ENCODE assay signal across 8 mouse cellular contexts in genomic region chr11:60105593-60106542, GRCm38 (mm10). TPM values are rescaled to one million over a fixed set of nuclear protein-coding genes. Genes with fewer than 3 reads are reported as not detected.
A peak's percentile ranks its signal among the peaks of the same experiment; 100 is the strongest.
DNase-seq lines count a peak whose midpoint lies in the region; ATAC-seq and TF ChIP-seq lines count a peak whose summit lies in the region.

No protein-coding gene starts in this region.

- DNase-seq in Patski (ENCODE audit: low read depth, low spot score): no peak
- DNase-seq in cerebellum, adult 9-11 months: peak; percentile 74
- DNase-seq in frontal cortex, postnatal 36 days (ENCODE audit: low spot score in 2 of 2): peak; percentile 54 to 67
- DNase-seq in hindbrain, embryonic 14.5 days (ENCODE audit: low spot score): peak; percentile 58
- DNase-seq in left cerebral cortex, adult 2 months (ENCODE audit: extremely low spot score in 1 of 2, low spot score in 2 of 2): peak; percentile 56 to 71
- peak; percentile 78 to 83 for DNase-seq in lung, postnatal 4 days
- DNase-seq in retina, embryonic 14.5 days (ENCODE audit: low spot score): peak; percentile 64
- DNase-seq in thymus, postnatal 25 days: peak; percentile 77

- H3K36me3 ChIP-seq in hindbrain, embryonic 14.5 days (replicated peaks; ENCODE audit: control insufficient read depth, insufficient read depth): no peaks in the 10 kb centered on the region

- intact Hi-C loops in left cerebral cortex, adult 2 months (cut with DNase I): loop anchor here (1.0 to 5.0 kb wide), 4 partner anchors 35 to 311 kb away; partner anchors contain the start of genes Atpaf2 and Gid4

- in situ Hi-C loops in Patski (cut with MboI; ENCODE audit: low pct_unique_long_range_greater_than_20kb): loop anchor here (5.0 kb wide), 1 partner anchor 36 kb away; no protein-coding TSS in a partner anchor

- H3K4me3 ChIP-seq in hindbrain, embryonic 14.5 days (replicated peaks; ENCODE audit: low read length): peak overlapping the region; percentile 93
- peak overlapping the region; percentile 90 for H3K4me3 ChIP-seq in left cerebral cortex, adult 2 months

- H3K4me1 ChIP-seq in hindbrain, embryonic 14.5 days (replicated peaks; ENCODE audit: control insufficient read depth, insufficient read depth, low read length): peaks cover 40% of the 10 kb centered on the region

- WGBS in hindbrain, embryonic 14.5 days: under 1% methylated on average over 88 of the region's 88 CpGs

- POLR2A ChIA-PET in Patski (lab: Charles Lee): interaction anchor here (0.7 to 2.4 kb wide), 16 partner anchors 9 to 205 kb away, joined by 3 to 15 read pairs (median 4); no protein-coding TSS in a partner anchor

- no peaks in the 10 kb centered on the region for H3K27me3 ChIP-seq in Patski
- no peaks in the 10 kb centered on the region for H3K27me3 ChIP-seq in hindbrain, embryonic 14.5 days (ENCODE audit: control insufficient read depth, insufficient read depth, low read length)

- TF ChIP-seq CTCF in Patski (IDR thresholded peaks at IDR 0.05): no peak
- TF ChIP-seq CTCF in left cerebral cortex, adult 2 months (IDR thresholded peaks at IDR 0.05): no peak

- CTCF ChIA-PET in Patski (lab: Charles Lee): interaction anchor here (0.9 to 2.2 kb wide), 6 partner anchors 36 to 306 kb away, joined by 3 to 8 read pairs (median 3); partner anchors contain the start of gene Tom1l2

- ATAC-seq in Patski: peak; percentile 19
- ATAC-seq in hindbrain, embryonic 14.5 days (ENCODE audit: low FRiP score): peak; percentile 54

- peak overlapping the region; percentile 99 for H3K9ac ChIP-seq in hindbrain, embryonic 14.5 days

- no peaks in the 10 kb centered on the region for H3K9me3 ChIP-seq in hindbrain, embryonic 14.5 days (ENCODE audit: control insufficient read depth, low read length)

- peak overlapping the region; percentile 78 for H3K4me2 ChIP-seq in hindbrain, embryonic 14.5 days (replicated peaks)

- peak overlapping the region; percentile 97 for H3K27ac ChIP-seq in hindbrain, embryonic 14.5 days
- H3K27ac ChIP-seq in left cerebral cortex, adult 2 months: peak overlapping the region; percentile 99

RNA-seq across cellular contexts. Expression of gene Rai1, which starts 1.1 kb away (rescaled TPM):
- 40.3 TPM for polyA plus RNA-seq in Patski (2021)
- 34.1 and 39.1 TPM in 2 replicates for polyA plus RNA-seq in hindbrain, embryonic 14.5 days (2014; fragmentation: Nextera tagmentation; extraction: Ambion mirVana)
- 10 to 100 TPM; 85.4 to 86.3 TPM for total RNA-seq in left cerebral cortex, adult 2 months (2021)

RNA-seq across cellular contexts. Expression of gene Pemt, which starts 59.6 kb away (rescaled TPM):
- polyA plus RNA-seq in Patski (2021): 6.9 TPM
- polyA plus RNA-seq in hindbrain, embryonic 14.5 days (2014; fragmentation: Nextera tagmentation; extraction: Ambion mirVana): 7.7 and 7.9 TPM in 2 replicates
- 1 to 10 TPM; 4.7 to 6.7 TPM for total RNA-seq in left cerebral cortex, adult 2 months (2021)
